Mouse (Mus musculus): ENCODE measurements around the gene Aes.

DNA sequence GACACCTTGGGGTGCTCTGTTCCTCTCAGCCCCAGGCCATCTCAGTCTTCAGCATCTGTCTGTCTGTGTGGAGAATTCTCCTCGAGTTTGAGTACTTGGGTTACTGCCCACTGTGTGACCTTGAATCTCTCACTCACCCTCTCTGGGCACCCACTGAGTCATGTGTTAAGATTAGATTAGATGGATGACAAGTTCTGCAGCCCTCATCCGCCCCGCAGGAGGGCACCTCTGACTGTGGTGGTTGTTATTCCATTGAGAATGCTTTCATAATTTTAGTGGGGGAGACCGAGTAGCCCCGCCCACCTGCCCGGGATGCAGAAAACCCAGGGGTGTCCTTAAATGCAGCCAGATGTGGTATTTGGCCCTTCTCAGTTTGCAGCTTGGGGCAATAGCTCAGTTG lies 4.2 kb downstream of the Aes start:
- TF ChIP-seq CTCF (IDR thresholded peaks at IDR 0.05; ENCODE audit: low read depth) (no peak), EP300 (optimal IDR thresholded peaks at IDR 0.05) (no peak)
